Mouse (Mus musculus) ES-CJ7 (cell line): ENCODE measurements at regions not wholly inside any gene's neighbourhood (a gene's known extent, or its start where the extent isn't known, plus 50 kb on each side); places are given as distances from the start of the nearest gene placed in this dataset.

Experiments used
- DNase-seq: peaks from one replicate; pipeline ENCODE4 v3.0.0; 2011; ENCODE audit warnings: low read depth, low spot score

DNA sequence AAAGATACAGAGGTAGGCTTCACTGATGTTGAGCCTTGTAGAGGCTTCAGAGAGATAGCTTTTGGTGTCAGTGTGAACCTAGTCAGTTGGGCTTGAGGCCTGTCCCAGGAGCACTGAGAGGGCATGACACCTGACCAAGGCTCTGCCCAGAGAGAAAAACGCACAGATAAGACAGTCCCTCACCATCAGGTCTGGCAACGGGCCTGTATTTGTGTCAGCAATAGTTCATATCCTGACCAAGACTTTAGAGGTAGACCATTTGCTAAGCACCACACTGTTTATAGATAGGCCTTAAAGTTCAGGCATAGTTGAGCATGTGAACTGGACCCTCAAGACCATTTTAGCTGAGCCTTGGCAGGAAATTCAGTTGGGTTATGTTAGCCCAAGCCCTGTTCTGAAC, 60.4 kb upstream of the C2cd4b start:
- DNase-seq = no peak

DNA sequence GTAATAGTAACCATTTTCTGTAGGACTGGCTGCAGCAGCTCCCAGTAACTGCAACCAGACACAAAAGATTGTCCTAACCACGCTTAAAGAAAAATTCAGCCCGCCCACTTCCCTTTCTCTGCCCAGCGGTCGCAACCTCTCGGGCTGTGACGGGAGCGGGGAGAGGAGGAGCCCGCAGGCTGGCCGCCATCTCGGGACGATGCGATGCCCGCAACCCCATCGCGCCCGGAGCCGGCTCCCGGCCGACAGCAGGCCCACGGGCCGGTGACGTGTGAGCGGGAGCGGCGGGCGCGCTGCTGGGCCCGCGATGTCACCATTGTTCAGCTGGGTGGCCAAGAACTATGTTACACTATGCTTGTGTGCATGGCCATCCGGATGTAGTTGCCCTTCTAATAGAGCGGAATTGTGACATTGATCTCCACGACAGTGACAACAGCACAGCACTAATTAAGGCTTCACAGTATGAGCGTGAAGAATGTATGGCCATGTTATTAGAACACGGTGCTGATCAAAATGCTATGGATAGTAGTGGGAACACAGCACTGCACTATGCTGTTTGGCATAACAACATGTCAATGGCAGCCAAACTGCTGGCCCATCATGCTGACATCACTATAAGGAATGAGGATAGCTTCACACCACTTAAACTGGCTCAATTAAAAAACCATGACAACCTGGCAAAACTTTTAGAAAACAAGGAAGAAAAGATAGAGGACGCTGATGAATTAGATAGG, 59.2 kb upstream of the C2cd4b start:
- DNase-seq = peak; percentile 8

DNA sequence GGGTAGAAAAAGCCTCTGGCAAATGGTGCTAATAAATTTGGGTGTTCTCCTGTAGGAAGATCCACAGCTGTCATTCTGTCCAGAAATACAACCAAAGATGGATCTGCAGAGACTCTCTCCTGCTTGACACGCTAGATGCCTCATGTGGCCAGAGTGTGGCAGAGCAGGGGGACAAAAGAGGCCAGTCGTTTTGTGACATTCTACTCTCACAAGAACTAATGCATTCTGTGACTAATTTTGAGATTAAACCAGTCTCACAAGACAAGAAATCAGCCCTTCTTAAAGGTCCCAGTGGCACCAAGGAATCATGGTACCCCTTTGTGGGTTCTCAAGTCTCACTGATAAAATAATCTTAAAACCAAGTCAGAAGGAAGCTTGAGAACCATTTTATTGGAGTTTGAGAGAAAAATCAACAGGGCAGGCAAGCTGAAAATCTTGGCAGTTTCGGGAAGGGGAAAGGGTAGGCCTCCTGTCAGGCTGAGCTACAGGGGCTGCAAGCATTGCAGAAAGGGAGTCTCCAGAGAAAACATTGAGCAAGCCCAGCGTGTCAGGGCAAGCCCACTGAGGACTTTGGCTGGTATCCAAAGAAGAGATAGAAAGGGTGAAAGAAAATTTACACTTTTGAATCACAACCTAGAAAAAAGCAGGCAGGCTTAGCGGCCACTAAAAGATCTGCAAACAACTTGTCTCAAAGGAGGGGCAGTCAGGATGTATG, 50.8 kb upstream of the C2cd4b start:
- no peak for DNase-seq
